Mouse (Mus musculus): ENCODE results near the gene Ppif. TPM values are rescaled to one million over a fixed set of nuclear protein-coding genes. Genes with fewer than 3 reads are reported as not detected.

The Ppif gene
- polyA plus RNA-seq, 1 experiment from 2014 or later, result 28.4 TPM

DNA sequence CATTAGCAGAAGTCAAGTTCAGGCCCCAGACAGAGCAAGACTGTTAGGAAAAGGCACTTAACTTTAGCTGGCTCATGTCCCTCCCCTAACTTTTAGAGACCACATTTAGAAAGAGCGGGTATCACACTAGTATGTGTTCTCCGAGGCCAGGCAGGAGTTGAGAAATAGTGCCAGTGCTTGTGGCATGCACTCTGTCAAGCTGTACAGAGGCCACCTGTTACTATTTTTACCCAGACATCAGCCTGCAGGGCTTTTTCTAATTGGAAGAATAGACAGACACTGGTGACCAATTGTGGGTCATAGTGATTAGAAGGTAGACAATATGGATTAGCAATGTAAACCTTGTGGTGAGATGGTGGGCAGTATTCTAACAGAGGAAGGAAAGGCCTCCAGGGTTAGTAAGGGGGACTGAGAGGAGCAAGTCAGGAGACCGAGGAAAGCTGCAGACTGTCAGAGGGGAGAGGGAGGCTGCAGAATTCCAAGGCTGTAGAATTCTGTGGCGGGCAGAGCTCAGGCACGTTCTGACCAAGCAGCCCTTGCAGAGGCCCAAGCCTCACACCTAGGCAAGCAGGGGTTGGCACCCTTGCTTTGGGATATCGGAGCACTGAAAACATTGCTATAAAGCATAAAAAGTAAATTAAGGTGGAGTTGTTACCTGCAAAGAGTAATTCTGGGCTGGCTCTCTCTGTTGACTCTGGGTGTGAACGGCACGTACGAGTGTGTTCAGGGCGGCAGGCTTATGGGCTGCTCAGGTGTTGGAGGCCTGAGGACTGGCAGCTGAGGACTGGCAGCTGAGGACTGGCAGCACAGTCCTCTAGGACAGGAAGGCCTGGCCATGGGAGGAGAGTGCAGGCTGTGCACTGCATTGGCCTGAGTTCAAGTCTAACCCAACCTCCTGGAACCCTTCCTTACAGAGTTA lies 6.7 kb upstream of the Ppif start:
- H3K4me3 ChIP-seq (ENCODE audit: low read depth, low read length), result no peak overlapping the region
- H3K27me3 ChIP-seq (replicated peaks; ENCODE audit: control insufficient read depth, insufficient read depth, low read length), result no peaks in the 10 kb centered on the region
- WGBS, result 68% methylated on average over 10 of the region's 10 CpGs
- no peak for DNase-seq (ENCODE audit: low spot score)
- no peak overlapping the region for H3K4me2 ChIP-seq (ENCODE audit: low read depth, low read length)
- ATAC-seq (ENCODE audit: low read depth), result no peak
- H3K4me1 ChIP-seq (ENCODE audit: control insufficient read depth, insufficient read depth, low read length), result no peaks in the 10 kb centered on the region
- H3K27ac ChIP-seq (replicated peaks; ENCODE audit: low read depth, low read length), result no peak overlapping the region
- H3K36me3 ChIP-seq (ENCODE audit: control insufficient read depth, insufficient read depth, low read length), result no peaks in the 10 kb centered on the region
- H3K9ac ChIP-seq (ENCODE audit: low read depth, low read length), result no peak overlapping the region
- no peaks in the 10 kb centered on the region for H3K9me3 ChIP-seq (ENCODE audit: control insufficient read depth, low read length)

DNA sequence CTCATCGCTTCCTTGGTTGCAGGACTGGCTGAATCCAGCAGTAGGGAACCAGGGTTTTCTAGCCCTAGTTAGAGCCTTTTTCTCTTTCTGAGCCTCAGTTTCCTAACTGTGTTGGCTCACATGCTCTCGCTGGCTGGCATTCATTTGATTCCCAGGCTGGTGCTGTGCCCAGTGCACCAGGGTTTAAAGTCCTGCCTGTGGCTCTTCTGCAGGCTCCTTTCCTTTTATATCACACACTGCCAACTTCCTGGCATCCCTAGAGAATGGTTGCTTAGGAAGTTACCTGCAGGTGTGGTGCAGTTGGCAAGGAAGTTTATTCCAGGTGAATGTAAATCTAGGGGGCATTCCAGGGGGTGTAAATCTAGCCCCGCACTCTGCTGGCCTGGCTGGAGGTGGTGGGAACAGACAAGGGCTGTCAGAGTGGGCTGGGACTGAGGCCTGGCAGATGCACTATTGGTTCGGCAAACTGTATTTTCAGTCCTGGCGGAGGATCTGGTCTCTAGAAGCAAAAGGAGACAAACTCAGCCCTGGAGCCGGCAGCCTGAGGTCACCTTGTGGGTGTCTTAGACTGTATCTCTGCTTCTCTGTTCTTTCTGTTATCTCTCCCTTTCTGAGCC lies 575 bp upstream of the Ppif start:
- peak overlapping the region; percentile 87 for H3K4me3 ChIP-seq (ENCODE audit: low read depth, low read length)
- peaks cover 22% of the 10 kb centered on the region for H3K36me3 ChIP-seq (ENCODE audit: control insufficient read depth, insufficient read depth, low read length)
- H3K27me3 ChIP-seq (replicated peaks; ENCODE audit: control insufficient read depth, insufficient read depth, low read length), result no peaks in the 10 kb centered on the region
- 63% methylated on average over 6 of the region's 6 CpGs for WGBS
- peak; percentile 10; the same call in 1 of the 2 replicates for ATAC-seq (ENCODE audit: low read depth)
- peaks cover 18% of the 10 kb centered on the region for H3K4me1 ChIP-seq (ENCODE audit: control insufficient read depth, insufficient read depth, low read length)
- H3K4me2 ChIP-seq (ENCODE audit: low read depth, low read length), result peak overlapping the region; percentile 95
- DNase-seq (ENCODE audit: low spot score), result no peak
- H3K27ac ChIP-seq (replicated peaks; ENCODE audit: low read depth, low read length), result no peak overlapping the region; the same call in 1 of the 2 replicates
- H3K9ac ChIP-seq (ENCODE audit: low read depth, low read length), result peak overlapping the region; percentile 19
- no peaks in the 10 kb centered on the region for H3K9me3 ChIP-seq (ENCODE audit: control insufficient read depth, low read length)

DNA sequence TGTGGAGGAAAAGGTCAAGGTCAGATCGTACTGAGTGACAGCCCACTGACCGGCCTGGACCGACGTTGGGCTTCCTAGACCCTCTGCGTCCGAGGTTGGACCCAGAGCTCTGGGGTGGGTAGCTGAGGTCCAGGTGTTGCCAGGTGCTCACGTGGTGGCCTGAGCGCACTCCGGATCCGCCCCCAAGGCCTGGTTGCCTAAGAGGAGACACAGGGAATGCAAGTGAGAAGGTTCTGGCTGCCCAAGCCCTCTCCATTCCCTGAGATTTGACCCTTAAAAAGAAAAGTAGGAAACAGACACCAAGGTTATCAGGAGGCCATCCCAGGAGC lies 579 bp downstream of the Ppif start:
- H3K4me3 ChIP-seq (ENCODE audit: low read depth, low read length), result peak overlapping the region; percentile 87
- no peak overlapping the region for H3K27ac ChIP-seq (replicated peaks; ENCODE audit: low read depth, low read length)
- no peaks in the 10 kb centered on the region for H3K27me3 ChIP-seq (replicated peaks; ENCODE audit: control insufficient read depth, insufficient read depth, low read length)
- peak; percentile 15; the same call in 1 of the 2 replicates for ATAC-seq (ENCODE audit: low read depth)
- peak overlapping the region; percentile 95 for H3K4me2 ChIP-seq (ENCODE audit: low read depth, low read length)
- 1% methylated on average over 10 of the region's 10 CpGs for WGBS
- peaks cover 18% of the 10 kb centered on the region for H3K4me1 ChIP-seq (ENCODE audit: control insufficient read depth, insufficient read depth, low read length)
- DNase-seq (ENCODE audit: low spot score), result no peak
- H3K36me3 ChIP-seq (ENCODE audit: control insufficient read depth, insufficient read depth, low read length), result peaks cover 34% of the 10 kb centered on the region
- peak overlapping the region; percentile 74 for H3K9ac ChIP-seq (ENCODE audit: low read depth, low read length)
- H3K9me3 ChIP-seq (ENCODE audit: control insufficient read depth, low read length), result no peaks in the 10 kb centered on the region

DNA sequence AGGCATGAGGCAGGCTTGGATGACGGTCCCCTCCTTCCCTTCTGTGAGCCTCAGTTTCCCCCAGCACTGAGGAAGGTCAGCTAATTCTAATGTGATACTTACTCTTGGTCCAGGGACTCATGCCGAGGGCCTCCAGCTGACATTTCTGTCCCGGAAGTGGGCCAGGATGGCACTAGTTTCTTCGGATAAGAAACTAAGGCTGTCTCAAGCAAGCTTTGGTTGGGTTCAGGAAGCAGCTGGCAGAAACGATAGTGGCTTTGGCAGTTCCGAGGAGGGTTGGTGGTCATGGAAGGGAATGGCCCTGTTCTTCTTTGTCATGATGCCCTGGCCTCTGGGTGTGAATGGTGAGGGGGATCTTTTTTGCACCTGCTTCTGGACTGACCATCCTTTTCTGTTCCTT lies 1.1 kb downstream of the Ppif start:
- WGBS, result 52% methylated on average over 6 of the region's 6 CpGs

DNA sequence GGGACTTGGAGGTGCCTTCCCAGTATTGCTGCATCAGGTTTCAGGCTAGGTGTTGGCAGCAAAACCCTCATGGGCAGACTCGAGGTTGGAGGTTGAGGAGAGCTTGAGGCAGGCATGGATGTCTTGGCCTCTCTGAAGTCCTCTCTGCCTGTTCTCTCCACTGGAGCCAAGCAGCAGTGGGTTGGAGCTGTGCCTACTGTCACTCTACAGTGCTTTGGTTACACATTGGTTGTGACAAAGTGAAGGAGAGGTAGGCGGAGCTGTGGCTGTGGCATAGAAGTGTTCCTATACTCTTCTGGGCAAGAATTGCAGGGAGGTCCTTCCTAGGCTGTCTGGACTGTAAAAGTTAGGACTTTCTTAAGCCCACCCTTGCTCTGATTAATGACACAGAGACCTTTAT lies 2.4 kb downstream of the Ppif start:
- H3K4me2 ChIP-seq (ENCODE audit: low read depth, low read length), result no peak overlapping the region
- H3K27ac ChIP-seq (replicated peaks; ENCODE audit: low read depth, low read length), result no peak overlapping the region
- no peak overlapping the region for H3K4me3 ChIP-seq (ENCODE audit: low read depth, low read length)
- peaks cover 18% of the 10 kb centered on the region for H3K4me1 ChIP-seq (ENCODE audit: control insufficient read depth, insufficient read depth, low read length)
- no peak for DNase-seq (ENCODE audit: low spot score)
- H3K27me3 ChIP-seq (replicated peaks; ENCODE audit: control insufficient read depth, insufficient read depth, low read length), result no peaks in the 10 kb centered on the region
- ATAC-seq (ENCODE audit: low read depth), result no peak
- WGBS, result 68% methylated on average over 2 of the region's 2 CpGs
- H3K9ac ChIP-seq (ENCODE audit: low read depth, low read length), result no peak overlapping the region
- H3K36me3 ChIP-seq (ENCODE audit: control insufficient read depth, insufficient read depth, low read length), result peaks cover 44% of the 10 kb centered on the region
- no peaks in the 10 kb centered on the region for H3K9me3 ChIP-seq (ENCODE audit: control insufficient read depth, low read length)

More for the DNA sequence above, 1.1 kb downstream of the Ppif start:
- peaks cover 39% of the 10 kb centered on the region for H3K36me3 ChIP-seq (ENCODE audit: control insufficient read depth, insufficient read depth, low read length)
- peak overlapping the region; percentile 95 for H3K4me2 ChIP-seq (ENCODE audit: low read depth, low read length)
- no peaks in the 10 kb centered on the region for H3K27me3 ChIP-seq (replicated peaks; ENCODE audit: control insufficient read depth, insufficient read depth, low read length)
- H3K9me3 ChIP-seq (ENCODE audit: control insufficient read depth, low read length), result no peaks in the 10 kb centered on the region
- H3K9ac ChIP-seq (ENCODE audit: low read depth, low read length), result peak overlapping the region; percentile 74
- H3K27ac ChIP-seq (replicated peaks; ENCODE audit: low read depth, low read length), result no peak overlapping the region
- DNase-seq (ENCODE audit: low spot score), result no peak
- H3K4me1 ChIP-seq (ENCODE audit: control insufficient read depth, insufficient read depth, low read length), result peaks cover 18% of the 10 kb centered on the region
- H3K4me3 ChIP-seq (ENCODE audit: low read depth, low read length), result peak overlapping the region; percentile 87
- no peak for ATAC-seq (ENCODE audit: low read depth)

DNA sequence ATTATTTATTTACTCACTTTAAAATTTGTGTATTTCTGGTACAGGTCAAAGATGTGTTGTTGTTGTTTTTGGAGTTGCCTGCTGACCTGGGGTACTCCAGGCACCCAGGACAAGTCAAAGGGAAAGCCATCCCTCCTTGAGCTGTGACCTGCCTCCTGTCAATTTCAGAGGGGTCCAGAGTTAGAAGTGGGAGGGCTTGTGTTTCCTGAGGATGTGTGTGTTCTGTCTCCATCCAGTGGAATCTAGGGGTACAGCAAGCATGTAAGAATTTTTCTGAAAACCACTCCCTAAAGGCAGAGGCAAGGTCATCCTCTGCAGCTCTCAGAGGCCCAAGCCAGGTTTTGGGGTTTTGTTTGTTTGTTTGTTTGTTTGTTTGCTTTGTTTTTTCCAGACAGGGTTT lies 8.0 kb downstream of the Ppif start:
- ATAC-seq (ENCODE audit: low read depth) (peak; percentile 47; the same call in 1 of the 2 replicates), DNase-seq (ENCODE audit: low spot score) (peak; percentile 69)
- H3K9me3 ChIP-seq (ENCODE audit: control insufficient read depth, low read length), result no peaks in the 10 kb centered on the region
- H3K27me3 ChIP-seq (replicated peaks; ENCODE audit: control insufficient read depth, insufficient read depth, low read length), result no peaks in the 10 kb centered on the region
- H3K9ac ChIP-seq (ENCODE audit: low read depth, low read length), result no peak overlapping the region
- H3K4me2 ChIP-seq (ENCODE audit: low read depth, low read length), result no peak overlapping the region
- H3K4me3 ChIP-seq (ENCODE audit: low read depth, low read length), result no peak overlapping the region
- peaks cover 34% of the 10 kb centered on the region for H3K36me3 ChIP-seq (ENCODE audit: control insufficient read depth, insufficient read depth, low read length)
- H3K27ac ChIP-seq (replicated peaks; ENCODE audit: low read depth, low read length), result no peak overlapping the region
- H3K4me1 ChIP-seq (ENCODE audit: control insufficient read depth, insufficient read depth, low read length), result no peaks in the 10 kb centered on the region

DNA sequence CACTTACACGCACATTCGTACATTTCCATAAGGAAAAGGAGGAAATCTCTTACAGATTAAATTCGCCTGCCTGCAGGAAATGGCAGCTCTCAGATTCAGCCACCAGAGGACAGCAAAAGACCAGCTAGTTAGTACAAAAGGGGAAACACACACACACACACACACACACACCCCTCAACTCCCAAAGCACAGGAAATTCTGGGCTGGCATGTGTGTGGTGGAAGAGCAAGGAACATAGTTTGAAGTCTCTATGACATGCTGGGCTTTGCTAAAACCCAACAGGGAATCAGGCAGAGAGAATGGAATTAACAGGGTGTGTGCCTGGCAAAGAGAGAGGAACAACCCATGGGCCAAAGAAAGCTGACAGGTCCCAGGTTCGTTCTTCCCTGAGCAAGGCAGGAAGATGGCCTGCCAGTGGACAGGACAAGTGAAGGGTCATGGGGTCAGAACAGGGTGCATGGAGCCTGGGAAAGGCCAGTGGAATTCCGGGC lies 13.8 kb downstream of the Ppif start:
- Histone ChIP-seq H3K4me1 (ENCODE audit: control insufficient read depth, insufficient read depth, low read length) (peaks cover 25% of the 10 kb centered on the region), H3K36me3 (ENCODE audit: control insufficient read depth, insufficient read depth, low read length) (peaks cover 4% of the 10 kb centered on the region; the same call in 1 of the 2 replicates), H3K27me3 (replicated peaks; ENCODE audit: control insufficient read depth, insufficient read depth, low read length) (no peaks in the 10 kb centered on the region), H3K9me3 (ENCODE audit: control insufficient read depth, low read length) (no peaks in the 10 kb centered on the region), H3K4me3 (ENCODE audit: low read depth, low read length) (no peak overlapping the region), H3K4me2 (ENCODE audit: low read depth, low read length) (no peak overlapping the region), H3K27ac (replicated peaks; ENCODE audit: low read depth, low read length) (peak overlapping the region; percentile 53), H3K9ac (ENCODE audit: low read depth, low read length) (no peak overlapping the region)
- 32% methylated on average over 5 of the region's 5 CpGs for WGBS
- DNase-seq (ENCODE audit: low spot score), result peak; percentile 87
- no peak for ATAC-seq (ENCODE audit: low read depth)

DNA sequence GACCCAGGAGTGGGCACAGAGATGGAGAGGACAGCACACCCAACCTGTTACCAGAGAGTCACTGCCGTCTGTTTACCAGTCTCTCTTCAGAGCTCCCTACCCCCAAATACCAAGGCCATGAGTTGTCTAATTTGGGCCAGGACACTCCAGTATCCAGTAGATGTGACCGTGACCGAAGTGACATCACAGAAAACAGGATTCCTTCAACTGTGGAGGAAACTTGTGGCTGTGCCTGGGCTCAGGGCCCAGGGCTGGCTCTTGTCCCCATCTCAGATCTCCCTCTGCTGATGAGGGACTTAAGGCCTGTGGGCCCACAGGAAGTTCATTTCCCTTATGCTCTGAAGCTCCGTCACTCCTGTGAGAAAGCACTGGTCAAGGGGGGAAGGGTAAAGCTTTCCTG lies 14.5 kb downstream of the Ppif start:
- H3K9ac ChIP-seq (ENCODE audit: low read depth, low read length), result no peak overlapping the region
- H3K36me3 ChIP-seq (ENCODE audit: control insufficient read depth, insufficient read depth, low read length), result peaks cover 4% of the 10 kb centered on the region; the same call in 1 of the 2 replicates
- H3K4me2 ChIP-seq (ENCODE audit: low read depth, low read length), result no peak overlapping the region
- 0 out of 2 replicates have a peak, but pooled peaks have one; percentile 16 for ATAC-seq (ENCODE audit: low read depth)
- 47% methylated on average over 4 of the region's 4 CpGs for WGBS
- H3K27me3 ChIP-seq (replicated peaks; ENCODE audit: control insufficient read depth, insufficient read depth, low read length), result no peaks in the 10 kb centered on the region
- H3K27ac ChIP-seq (replicated peaks; ENCODE audit: low read depth, low read length), result peak overlapping the region; percentile 58
- peaks cover 25% of the 10 kb centered on the region for H3K4me1 ChIP-seq (ENCODE audit: control insufficient read depth, insufficient read depth, low read length)
- DNase-seq (ENCODE audit: low spot score), result peak; percentile 47
- no peaks in the 10 kb centered on the region for H3K9me3 ChIP-seq (ENCODE audit: control insufficient read depth, low read length)
- no peak overlapping the region for H3K4me3 ChIP-seq (ENCODE audit: low read depth, low read length)

All from embryonic facial prominence, embryonic 14.5 days (tissue).